Comparison of ENCODE assay signal across 11 mouse cellular contexts in the genomic region with DNA sequence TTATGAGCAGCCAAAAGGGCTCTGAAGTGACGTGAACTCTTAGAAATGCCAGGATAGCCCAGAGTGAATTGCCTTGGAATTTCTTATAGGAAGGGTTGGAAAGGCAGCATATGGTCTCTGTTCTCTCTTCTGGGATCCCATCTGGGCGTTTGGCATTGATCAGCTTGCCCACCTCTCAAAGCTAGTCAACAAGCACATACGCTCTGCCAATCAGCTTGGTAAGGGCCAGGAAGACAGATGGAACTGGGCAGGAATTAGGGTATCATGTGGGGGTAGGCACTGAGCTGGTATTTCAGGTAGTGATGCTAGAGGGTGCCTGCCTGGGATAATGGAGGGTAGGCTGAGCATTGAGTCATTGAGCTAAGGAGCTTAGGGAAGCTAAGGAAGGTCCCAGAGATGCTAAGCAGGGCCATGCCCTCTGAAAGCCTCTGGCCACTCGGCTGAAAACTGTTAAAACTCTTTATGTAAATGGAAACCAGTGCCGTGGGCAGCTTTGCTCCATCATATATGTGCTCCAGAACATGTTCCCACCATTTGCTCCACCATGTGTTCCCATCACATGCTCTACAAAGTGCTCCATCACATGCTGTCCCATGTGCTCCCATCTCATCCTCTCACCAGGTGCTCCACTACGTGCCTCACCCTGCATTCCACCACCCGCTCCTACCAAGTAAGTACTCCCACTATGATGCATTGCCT. TPM values are rescaled to one million over a fixed set of nuclear protein-coding genes. Genes with fewer than 3 reads are reported as not detected.
DNase-seq lines count a peak whose midpoint lies in the region.
"Had no signal": no experiment of that assay in that cellular context is flagged by ENCODE, and none has a peak within 500 bp of the region (broad histone marks: within the 10 kb centered on the region; RNA-seq: fewer than 3 reads in every experiment).

No protein-coding gene starts in this region.

- intact Hi-C loops in left cerebral cortex, postnatal 36 days (cut with DNase I): no loop called here

- DNase-seq in left cerebral cortex, postnatal 36 days (ENCODE audit: low spot score in 2 of 2): peak; percentile 26 to 27
- no peak for DNase-seq in left cerebral cortex, adult 18-20 months (ENCODE audit: low spot score in 2 of 2)
- peak; percentile 95 for DNase-seq in cerebellum, adult 11-12 months
- peak; percentile 83 to 85 for DNase-seq in cerebellum, postnatal 36 days
- DNase-seq in layer of hippocampus, postnatal 14 days (ENCODE audit: low spot score in 2 of 2): peak; percentile 71 to 90
- DNase-seq in kidney, adult 8-10 months: no peak
- no peak for DNase-seq in urinary bladder, postnatal 25 days (ENCODE audit: low spot score)
- DNase-seq: kidney, postnatal 25 days; lung, adult 18-20 months; thymus, postnatal 4 days had no signal

RNA-seq across cellular contexts. Expression of a gene that starts 51.3 kb away (rescaled TPM):
- total RNA-seq in left cerebral cortex, postnatal 36 days (2021): 10 to 100 TPM; 14.2 to 16.0 TPM
- total RNA-seq in left cerebral cortex, adult 18-20 months (2021): 10 to 100 TPM; 13.8 to 13.9 TPM
- total RNA-seq in layer of hippocampus, postnatal 14 days (2021): 10 to 100 TPM; 18.5 to 31.0 TPM
- total RNA-seq: megakaryocyte progenitor cell, adult 5-6 weeks had no signal

Comparison
In these comparisons a context has a peak if more than half of its experiments do, and no peak if none do; other contexts are left out.
1. DNase-seq: peak in left cerebral cortex, postnatal 36 days (2 of 2), cerebellum, adult 11-12 months (single experiment), cerebellum, postnatal 36 days (2 of 2) and layer of hippocampus, postnatal 14 days (2 of 2); none in left cerebral cortex, adult 18-20 months (0 of 2), kidney, adult 8-10 months (0 of 2) and urinary bladder, postnatal 25 days (single experiment).